Mouse (Mus musculus) MN1 (cell line): ENCODE measurements at regions not wholly inside any gene's neighbourhood (a gene's known extent, or its start where the extent isn't known, plus 50 kb on each side); places are given as distances from the start of the nearest gene placed in this dataset.

ENCODE experiments used
- DNase-seq: peaks from one replicate; pipeline ENCODE4 v3.0.0-alpha.2; 2016; ENCODE audit warnings: low spot score

GRCm38 (mm10) chr13:107641926-107642657 is 402.2 kb upstream of the Smim15 start:
- DNase-seq: peak; percentile 19

GRCm38 (mm10) chr13:107639620-107640019 is 404.6 kb upstream of the Smim15 start:
- no peak for DNase-seq

GRCm38 (mm10) chr13:107637269-107637668 is 407.0 kb upstream of the Smim15 start:
- no peak for DNase-seq

GRCm38 (mm10) chr13:107635114-107635513 is 409.1 kb upstream of the Smim15 start:
- no peak for DNase-seq

- no peak for DNase-seq
These were observed 417.2 kb upstream of the Smim15 start for GRCm38 (mm10) chr13:107627073-107627472.

GRCm38 (mm10) chr13:107626670-107627069 is 417.6 kb upstream of the Smim15 start:
- no peak for DNase-seq

- DNase-seq: no peak
These were observed 422.9 kb upstream of the Smim15 start for GRCm38 (mm10) chr13:107621337-107621736.

- DNase-seq: no peak
These were observed 423.4 kb upstream of the Smim15 start for GRCm38 (mm10) chr13:107620887-107621286.

GRCm38 (mm10) chr13:107620210-107620609 is 424.0 kb upstream of the Smim15 start:
- no peak for DNase-seq

- peak; percentile 16 for DNase-seq
These were observed 424.8 kb upstream of the Smim15 start for GRCm38 (mm10) chr13:107619430-107619927.

- DNase-seq: no peak
These were observed 425.3 kb upstream of the Smim15 start for GRCm38 (mm10) chr13:107618796-107619429.

- no peak for DNase-seq
These were observed 425.9 kb upstream of the Smim15 start for GRCm38 (mm10) chr13:107618369-107618771.

GRCm38 (mm10) chr13:107617582-107617981 is 426.7 kb upstream of the Smim15 start:
- peak; percentile 13 for DNase-seq

- peak; percentile 11 for DNase-seq
These were observed 427.5 kb upstream of the Smim15 start for GRCm38 (mm10) chr13:107616775-107617174.

GRCm38 (mm10) chr13:107608996-107609503 is 435.2 kb upstream of the Smim15 start:
- no peak for DNase-seq

GRCm38 (mm10) chr13:107607294-107607693 is 437.0 kb upstream of the Smim15 start:
- no peak for DNase-seq

- DNase-seq: no peak
These were observed 442.1 kb upstream of the Smim15 start for GRCm38 (mm10) chr13:107602149-107602548.

- DNase-seq: no peak
These were observed 443.2 kb upstream of the Smim15 start for GRCm38 (mm10) chr13:107601132-107601439.

- no peak for DNase-seq
These were observed 443.7 kb upstream of the Smim15 start for GRCm38 (mm10) chr13:107600331-107601131.

GRCm38 (mm10) chr13:107599094-107599644 is 445.1 kb upstream of the Smim15 start:
- no peak for DNase-seq

GRCm38 (mm10) chr13:107598391-107598790 is 445.9 kb upstream of the Smim15 start:
- DNase-seq: peak; percentile 30

GRCm38 (mm10) chr13:107597217-107597616 is 447.0 kb upstream of the Smim15 start:
- no peak for DNase-seq
